Mouse (Mus musculus) CH12.LX (cell line): Measurements from ENCODE around the gene Zic1. TPM values are rescaled to one million over a fixed set of nuclear protein-coding genes. Genes with fewer than 3 reads are reported as not detected.

Experiments
- DNase-seq: peaks from one replicate; pipeline ENCODE4 v3.0.0-alpha.2; 2013; ENCODE audit errors: extremely low read depth
- H3K27ac ChIP-seq: 2 replicates; pipeline ENCODE4 v1.5.1; 2012; ENCODE audit warnings: low read depth, mild to moderate bottlenecking, control low read depth, moderate library complexity; ENCODE audit not compliant: insufficient read depth
- H3K27me3 ChIP-seq: replicated peaks from 2 replicates; pipeline ENCODE3; 2012; ENCODE audit warnings: inconsistent platforms
- H3K36me3 ChIP-seq, 2 experiments: replicated peaks in 1 of 2; 2 replicates each; pipeline versions ENCODE3 to v1.6.1; 2012; ENCODE audit warnings: inconsistent platforms in 1 of 2, low read length in 1 of 2, mild to moderate bottlenecking in 1 of 2, mixed read lengths in 1 of 2, moderate library complexity in 1 of 2; ENCODE audit not compliant: control insufficient read depth in 1 of 2, insufficient read depth in 1 of 2
- H3K4me1 ChIP-seq, 2 experiments: 2 replicates each; pipeline ENCODE4 v1.6.1; 2012; ENCODE audit warnings: inconsistent platforms in 1 of 2, moderate library complexity in 1 of 2; ENCODE audit not compliant: insufficient read depth in 2 of 2, control insufficient read depth in 1 of 2
- H3K4me2 ChIP-seq: 2 replicates; pipeline ENCODE4 v1.6.1; 2012; ENCODE audit warnings: low read depth, mild to moderate bottlenecking, control low read depth; ENCODE audit not compliant: poor library complexity, insufficient read depth, severe bottlenecking
- H3K4me3 ChIP-seq, 3 experiments: fragments of 150-350 bp in 1 of 3; sonication (generic) in 1 of 3; replicated peaks in 1 of 3; 2 replicates each; pipeline versions ENCODE3 to v1.5.1; 2011 to 2012; ENCODE audit warnings: low read depth in 2 of 3, low read length in 2 of 3, mild to moderate bottlenecking in 2 of 3, moderate library complexity in 2 of 3, control low read depth in 1 of 3, improper control_type of control experiment in 1 of 3, inconsistent platforms in 1 of 3, mixed read lengths in 1 of 3; ENCODE audit not compliant: poor library complexity in 1 of 3
- H3K79me2 ChIP-seq: replicated peaks from 2 replicates; pipeline ENCODE4 v1.6.1; 2012; ENCODE audit warnings: mild to moderate bottlenecking, moderate library complexity; ENCODE audit not compliant: control insufficient read depth, poor library complexity, insufficient read depth, severe bottlenecking; ENCODE audit errors: extremely low read depth
- H3K9ac ChIP-seq: 2 replicates; pipeline ENCODE4 v1.6.1; 2012; ENCODE audit warnings: low read depth, mild to moderate bottlenecking, control low read depth, moderate library complexity; ENCODE audit not compliant: insufficient read depth
- H3K9me3 ChIP-seq: replicated peaks from 2 replicates; pipeline ENCODE3; 2012; ENCODE audit warnings: low read length, inconsistent platforms, mixed read lengths
- BHLHE40 ChIP-seq: IDR thresholded peaks from 2 replicates; pipeline ENCODE4 v1.6.1; 2011; ENCODE audit warnings: mild to moderate bottlenecking, low read depth, low read length, improper control_type of control experiment
- CTCF ChIP-seq, 2 experiments: IDR thresholded peaks in 1 of 2; conservative IDR thresholded peaks in 1 of 2; 2 replicates each; pipeline ENCODE4 v1.5.1; 2011 to 2012; ENCODE audit warnings: low read depth in 2 of 2, low read length in 2 of 2, improper control_type of control experiment in 1 of 2, inconsistent platforms in 1 of 2, mild to moderate bottlenecking in 1 of 2, moderate library complexity in 1 of 2
- E2F4 ChIP-seq: IDR thresholded peaks from 2 replicates; pipeline ENCODE4 v1.6.1; 2011; ENCODE audit warnings: low read depth, low read length, improper control_type of control experiment; ENCODE audit not compliant: insufficient replicate concordance
- ELF1 ChIP-seq: IDR thresholded peaks from 2 replicates; pipeline ENCODE4 v1.6.1; 2014; ENCODE audit warnings: low read depth, mild to moderate bottlenecking, inconsistent platforms, low read length, improper control_type of control experiment
- ETS1 ChIP-seq: conservative IDR thresholded peaks from 2 replicates; pipeline ENCODE4 v1.6.1; 2012; ENCODE audit warnings: low read depth, mild to moderate bottlenecking, inconsistent platforms, low read length, improper control_type of control experiment, moderate library complexity
- IRF4 ChIP-seq: IDR thresholded peaks from 2 replicates; pipeline ENCODE4 v1.6.1; 2014; ENCODE audit warnings: low read depth, mild to moderate bottlenecking, inconsistent platforms, low read length, improper control_type of control experiment
- KAT2A ChIP-seq: IDR thresholded peaks from 2 replicates; pipeline ENCODE4 v1.6.1; 2012; ENCODE audit warnings: low read length, improper control_type of control experiment, inconsistent platforms; ENCODE audit not compliant: insufficient replicate concordance
- MAFK ChIP-seq: IDR thresholded peaks from 2 replicates; pipeline ENCODE4 v1.6.1; 2011; ENCODE audit warnings: low read length, improper control_type of control experiment; ENCODE audit not compliant: insufficient replicate concordance
- POLR2AphosphoS2 ChIP-seq: IDR thresholded peaks from 2 replicates; pipeline ENCODE4 v1.6.1; 2011; ENCODE audit warnings: low read depth, low read length, improper control_type of control experiment
- RCOR1 ChIP-seq: conservative IDR thresholded peaks from 2 replicates; pipeline ENCODE4 v1.6.1; 2012; ENCODE audit warnings: low read depth, mild to moderate bottlenecking, inconsistent platforms, low read length, improper control_type of control experiment
- SMC3 ChIP-seq: IDR thresholded peaks from 2 replicates; pipeline ENCODE4 v1.6.1; 2011; ENCODE audit warnings: low read depth, low read length, improper control_type of control experiment
- TCF12 ChIP-seq: IDR thresholded peaks from 2 replicates; pipeline ENCODE4 v1.6.1; 2014; ENCODE audit warnings: low read depth, mild to moderate bottlenecking, inconsistent platforms, low read length, improper control_type of control experiment
- UBTF ChIP-seq: IDR thresholded peaks from 2 replicates; pipeline ENCODE4 v1.6.1; 2012; ENCODE audit warnings: low read depth, mild to moderate bottlenecking, inconsistent platforms, low read length, improper control_type of control experiment, moderate library complexity
- ZKSCAN1 ChIP-seq: IDR thresholded peaks from 2 replicates; pipeline ENCODE4 v1.6.1; 2012; ENCODE audit warnings: low read depth, inconsistent platforms, low read length, improper control_type of control experiment, borderline replicate concordance
- ZNF384 ChIP-seq: IDR thresholded peaks from 2 replicates; pipeline ENCODE4 v1.6.1; 2012; ENCODE audit warnings: low read depth, low read length, improper control_type of control experiment, inconsistent platforms
- dilution Hi-C: fragments of 300-500 bp; cut with MboI; formaldehyde crosslinking; loops from 2 replicates; pipeline ENCODE4 v1.14.3; 2020; ENCODE audit warnings: low sequenced_read_pairs; ENCODE audit not compliant: extremely low pct_unique_long_range_greater_than_20kb, extremely low pct_ligation_motif_present
- in situ Hi-C: fragments of 300-500 bp; cut with MboI; formaldehyde crosslinking; loops from 3 replicates; pipeline ENCODE4 v1.14.3; 2019; ENCODE audit warnings: low sequenced_read_pairs, low pct_ligation_motif_present, low pct_unique_long_range_greater_than_20kb, mixed read lengths
- polyA plus RNA-seq: library from polyadenylated mRNA; unstranded; fragments of >175 nt; gene quantifications from 2 replicates; pipeline ENCODE4 v1.2.1, GENCODE M21; 2012; ENCODE audit warnings: low read depth; ENCODE audit not compliant: insufficient read length
- total RNA-seq, 2 experiments: library from RNA; depleted of rRNA; stranded (reverse); fragments of 300-350 nt in 1 of 2; fragments of >200 nt in 1 of 2; gene quantifications; 2 replicates each; pipeline ENCODE4 v1.2.3; 2012 to 2014

The Zic1 gene
- total and polyA plus RNA-seq, 3 experiments: not detected

DNA sequence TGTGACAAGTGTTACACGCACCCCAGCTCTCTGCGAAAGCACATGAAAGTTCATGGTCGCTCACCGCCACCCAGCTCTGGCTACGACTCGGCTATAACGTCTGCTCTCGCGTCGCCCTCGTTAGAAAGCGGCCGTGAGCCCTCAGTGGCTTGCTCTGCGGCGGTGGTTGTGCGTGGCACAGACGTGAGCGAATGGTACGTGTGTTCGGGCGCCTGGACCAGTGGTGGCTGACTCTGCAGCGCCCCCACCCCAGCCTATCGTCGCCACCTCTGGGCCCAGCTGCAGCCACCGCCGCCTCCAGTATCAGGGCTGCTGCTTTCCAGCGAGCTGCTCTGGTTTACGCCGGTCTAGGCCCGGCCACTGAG lies 18.5 kb upstream of the Zic1 start:
- Histone ChIP-seq H3K27me3 (no peaks in the 10 kb centered on the region), H3K79me2 (no peaks in the 10 kb centered on the region), H3K4me1 (no peaks in the 10 kb centered on the region), H3K36me3 (no peaks in the 10 kb centered on the region), H3K27ac (no peak overlapping the region), H3K9ac (no peak overlapping the region), H3K9me3 (peaks cover 64% of the 10 kb centered on the region), H3K4me3 (no peak overlapping the region), H3K4me2 (no peak overlapping the region)
- dilution Hi-C loops: no loop called here
- in situ Hi-C loops: no loop called here
- TF ChIP-seq ELF1: no peak
- TF ChIP-seq UBTF: no peak
- TF ChIP-seq SMC3: no peak
- no peak for TF ChIP-seq IRF4
- no peak for TF ChIP-seq CTCF (conservative IDR thresholded peaks at IDR 0.05 in 1 of 2, IDR thresholded peaks at IDR 0.05 in 1 of 2; ENCODE audit: low read depth in 2 of 2, low read length in 2 of 2)
- TF ChIP-seq TCF12: no peak
- TF ChIP-seq, all 38 proteins: peak for 0
- DNase-seq: no peak

- dilution Hi-C loops (no loop called here), in situ Hi-C loops (no loop called here)
- Histone ChIP-seq H3K4me3 (no peak overlapping the region), H3K9ac (no peak overlapping the region), H3K4me2 (no peak overlapping the region), H3K9me3 (peaks cover 68% of the 10 kb centered on the region), H3K4me1 (no peaks in the 10 kb centered on the region)
- no peak for TF ChIP-seq RCOR1
- TF ChIP-seq, all 38 proteins: peak for 0
- Histone ChIP-seq H3K36me3 (no peaks in the 10 kb centered on the region), H3K27me3 (no peaks in the 10 kb centered on the region), H3K27ac (no peak overlapping the region), H3K79me2 (no peaks in the 10 kb centered on the region)
- DNase-seq: no peak
Measured at GRCm38 (mm10) chr9:91383441-91384135, 18.0 kb upstream of the Zic1 start.

- DNase-seq: no peak
- TF ChIP-seq POLR2AphosphoS2 (no peak), BHLHE40 (no peak), RCOR1 (no peak), KAT2A (no peak), E2F4 (no peak), UBTF (no peak), ETS1 (no peak), MAFK (no peak), ZNF384 (no peak), SMC3 (no peak), ZKSCAN1 (no peak)
- peaks cover 71% of the 10 kb centered on the region for H3K9me3 ChIP-seq
- no peak overlapping the region for H3K9ac ChIP-seq
- no peaks in the 10 kb centered on the region for H3K4me1 ChIP-seq
- dilution Hi-C loops: no loop called here
- H3K36me3 ChIP-seq: no peaks in the 10 kb centered on the region
- H3K79me2 ChIP-seq: no peaks in the 10 kb centered on the region
- no peak overlapping the region for H3K4me3 ChIP-seq
- H3K4me2 ChIP-seq: no peak overlapping the region
- in situ Hi-C loops: no loop called here
- no peak overlapping the region for H3K27ac ChIP-seq
- H3K27me3 ChIP-seq: no peaks in the 10 kb centered on the region
Measured at GRCm38 (mm10) chr9:91382471-91383255, 17.1 kb upstream of the Zic1 start.
